Mouse (Mus musculus) granulocyte monocyte progenitor cell, adult 5-6 weeks (primary cell): ENCODE results near the gene Zfp84. TPM values are rescaled to one million over a fixed set of nuclear protein-coding genes. Genes with fewer than 3 reads are reported as not detected.

Experiments
- ATAC-seq: replicated peaks from 2 replicates; pipeline ENCODE4 v1.8.0; 2016; ENCODE audit warnings: mild to moderate bottlenecking, moderate TSS enrichment, inconsistent platforms; ENCODE audit not compliant: poor library complexity, severe bottlenecking
- total RNA-seq, 2 experiments: library from RNA; stranded (forward) in 1 of 2; stranded (reverse) in 1 of 2; fragments of 200-712, 200-1000 nt in 1 of 2; fragments of >200 nt in 1 of 2; fragmentation: Nextera tagmentation in 1 of 2; gene quantifications; 2 replicates each; pipeline ENCODE4 v1.2.3; 2014 to 2017

Gene Zfp84
- total RNA-seq, 2 experiments from 2014 or later = 16.9 to 19.3 TPM

DNA sequence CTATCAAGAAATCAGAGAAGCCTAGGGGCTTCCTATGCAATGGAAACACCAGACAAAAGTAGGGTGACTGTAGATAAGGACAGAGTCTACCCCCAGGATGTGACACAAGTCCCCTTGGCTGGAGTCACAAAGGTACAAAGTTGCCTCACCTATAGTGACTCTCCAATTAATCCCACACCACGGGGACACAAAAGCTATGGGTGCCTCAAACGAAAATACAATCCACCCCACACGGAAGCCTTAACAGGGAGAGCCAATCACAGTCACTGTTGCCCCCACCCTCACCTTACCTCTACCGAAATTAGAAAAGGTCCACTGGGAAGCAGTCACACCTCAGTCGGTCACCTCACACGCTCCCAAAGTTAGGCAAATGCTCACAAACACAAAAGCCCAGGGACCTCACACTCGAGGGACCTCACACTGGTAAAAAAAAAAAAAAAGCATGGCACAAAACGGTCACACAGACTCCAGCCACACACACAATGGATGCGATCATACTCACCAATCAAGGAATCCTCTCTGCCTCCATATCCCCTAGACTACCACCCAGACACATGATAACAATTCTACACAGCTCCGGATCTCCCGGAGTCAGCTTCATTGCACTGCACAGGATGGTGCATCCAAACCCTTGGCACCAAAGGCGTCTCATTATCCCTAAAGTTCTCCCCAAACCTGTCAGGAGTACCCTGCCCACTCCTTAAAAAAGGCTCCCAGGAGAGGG lies 46.9 kb downstream of the Zfp84 start:
- ATAC-seq = peak; percentile 1; the same call in 1 of the 2 replicates

DNA sequence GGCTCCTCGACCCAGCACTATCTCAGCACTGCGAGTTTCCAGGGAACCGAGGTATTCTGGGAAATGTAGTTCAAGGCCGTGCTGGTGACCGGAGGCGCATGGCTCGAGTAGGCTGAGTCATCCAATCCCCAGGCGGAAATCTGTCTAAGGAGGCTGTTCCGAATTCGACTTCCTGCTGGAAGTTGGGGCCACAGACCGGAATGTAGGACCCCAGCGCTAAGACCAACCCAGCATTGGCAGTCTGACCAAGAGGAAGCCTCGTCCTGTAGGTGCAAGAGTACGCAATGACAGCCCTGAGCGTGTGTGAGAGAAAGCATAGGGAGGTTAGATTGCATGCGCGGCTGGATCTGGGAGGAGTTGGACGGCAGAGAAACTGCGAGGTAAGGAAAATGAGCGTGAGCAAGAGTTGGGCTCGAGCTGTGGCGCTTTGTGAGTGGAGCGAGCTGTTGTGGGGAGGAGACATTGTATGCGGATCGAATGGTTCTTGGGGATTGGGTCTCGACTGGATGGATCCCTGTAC lies 47.6 kb downstream of the Zfp84 start, which contains the start of gene Zfp790:
Zfp790 (plus strand) TSS at position 205 of the 520 bp plus-strand sequence.
- ATAC-seq = peak; percentile 90

DNA sequence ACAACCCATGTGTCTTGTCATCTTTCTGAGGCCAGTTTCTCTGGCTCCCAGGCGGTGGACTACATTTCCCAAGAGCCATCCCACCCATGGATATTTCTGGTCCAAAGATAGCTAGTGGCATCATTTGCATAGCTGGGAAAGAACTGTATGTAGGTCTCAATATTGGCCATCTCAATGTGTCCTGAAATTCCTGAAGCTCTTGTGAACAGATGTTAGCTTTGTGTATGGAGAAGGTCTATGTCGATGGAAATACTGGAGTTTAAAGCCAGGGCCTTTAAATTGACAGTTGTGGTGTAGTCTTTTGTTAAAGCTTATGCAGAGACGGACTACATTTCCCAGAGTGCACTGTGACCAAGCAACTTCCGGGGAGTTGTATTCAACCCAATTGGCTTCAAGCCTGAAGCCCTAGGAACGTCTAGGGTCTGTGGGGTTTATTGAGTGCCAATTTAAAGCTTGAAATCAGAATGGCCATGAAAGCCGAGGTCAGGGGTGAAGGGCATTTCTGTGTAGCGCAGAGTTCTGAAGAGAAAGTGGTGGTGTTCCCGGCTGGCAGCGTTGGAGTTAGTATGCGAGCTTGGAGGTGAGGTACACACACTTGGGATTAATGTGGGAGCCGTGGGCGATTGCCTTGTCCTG lies 50.4 kb downstream of the Zfp84 start:
- peak; percentile 61 for ATAC-seq

DNA sequence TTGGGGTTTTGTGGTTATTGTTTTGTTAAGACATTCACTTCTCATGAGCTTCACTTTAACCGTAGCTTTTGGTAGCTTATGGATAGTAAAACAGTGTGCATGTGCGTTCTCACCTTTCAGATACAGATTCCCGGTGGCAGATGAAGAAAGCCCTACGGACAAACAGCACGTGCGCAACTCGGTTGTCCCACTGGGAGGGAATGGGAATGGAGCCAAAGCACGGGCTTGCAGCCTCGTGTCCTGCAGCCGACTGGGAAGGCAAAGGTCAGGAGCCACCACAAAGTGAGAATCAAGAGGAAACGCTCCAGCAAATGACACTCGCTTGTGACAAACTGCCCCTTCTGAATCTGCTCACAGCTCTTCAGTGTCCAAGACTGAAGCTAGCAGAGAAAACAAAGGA lies 59.6 kb downstream of the Zfp84 start:
- no peak for ATAC-seq

Other genes starting within 250 kb of the Zfp84 start
- 39.4 and 43.1 TPM in 2 replicates for gene Sipa1l3, start 249.9 kb upstream of the Zfp84 start, total RNA-seq (2014; fragmentation: Nextera tagmentation)
- 5.8 and 6.2 TPM in 2 replicates for gene Sipa1l3, start 249.9 kb upstream of the Zfp84 start, total RNA-seq (2017)
- not detected in 2 replicates for gene Catsperg2, start 41.5 kb upstream of the Zfp84 start, total RNA-seq (2014; fragmentation: Nextera tagmentation)
- gene Catsperg2, start 41.5 kb upstream of the Zfp84 start, total RNA-seq (2017) = not detected in 2 replicates
- gene Zfp30, start 15.4 kb downstream of the Zfp84 start, total RNA-seq (2014; fragmentation: Nextera tagmentation) = 0.36 TPM in 1 of 2 replicates, not detected in the other
- gene Zfp30, start 15.4 kb downstream of the Zfp84 start, total RNA-seq (2017) = 0.69 and 0.93 TPM in 2 replicates
- gene Zfp790, start 47.6 kb downstream of the Zfp84 start, total RNA-seq (2014; fragmentation: Nextera tagmentation) = 8.0 and 8.5 TPM in 2 replicates
- 10.5 and 18.4 TPM in 2 replicates for gene Zfp790, start 47.6 kb downstream of the Zfp84 start, total RNA-seq (2017)
- gene Zfp940, start 85.1 kb downstream of the Zfp84 start, total RNA-seq (2014; fragmentation: Nextera tagmentation) = 5.3 and 6.6 TPM in 2 replicates
- gene Zfp940, start 85.1 kb downstream of the Zfp84 start, total RNA-seq (2017) = 3.9 and 4.6 TPM in 2 replicates
- gene Zfp420, start 91.4 kb downstream of the Zfp84 start, total RNA-seq (2014; fragmentation: Nextera tagmentation) = 8.2 and 8.4 TPM in 2 replicates
- 2.8 and 4.3 TPM in 2 replicates for gene Zfp420, start 91.4 kb downstream of the Zfp84 start, total RNA-seq (2017)
- 6.1 and 8.0 TPM in 2 replicates for gene Zfp27, start 138.0 kb downstream of the Zfp84 start, total RNA-seq (2014; fragmentation: Nextera tagmentation)
- 10.9 and 13.4 TPM in 2 replicates for gene Zfp27, start 138.0 kb downstream of the Zfp84 start, total RNA-seq (2017)
- gene Zfp383, start 139.7 kb downstream of the Zfp84 start, total RNA-seq (2014; fragmentation: Nextera tagmentation) = 3.7 TPM in 1 of 2 replicates, not detected in the other
- 0.31 and 2.8 TPM in 2 replicates for gene Zfp383, start 139.7 kb downstream of the Zfp84 start, total RNA-seq (2017)
- gene Zfp74, start 185.5 kb downstream of the Zfp84 start, total RNA-seq (2014; fragmentation: Nextera tagmentation) = 10.7 and 12.4 TPM in 2 replicates
- 6.9 and 9.3 TPM in 2 replicates for gene Zfp74, start 185.5 kb downstream of the Zfp84 start, total RNA-seq (2017)
- gene Zfp568, start 215.4 kb downstream of the Zfp84 start, total RNA-seq (2014; fragmentation: Nextera tagmentation) = 16.5 and 22.3 TPM in 2 replicates
- gene Zfp568, start 215.4 kb downstream of the Zfp84 start, total RNA-seq (2017) = 50.3 and 51.3 TPM in 2 replicates